Mouse (Mus musculus) embryonic facial prominence, embryonic 12.5 days (tissue): Measurements from ENCODE around the gene Gtf2h3. TPM values are rescaled to one million over a fixed set of nuclear protein-coding genes. Genes with fewer than 3 reads are reported as not detected.

Experiments used
- ATAC-seq: fragments of 200-750 bp; cut with Nextera tagmentation; 2 replicates; pipeline ENCODE4 v1.8.0; 2017; ENCODE audit not compliant: insufficient number of reproducible peaks, insufficient read depth, low FRiP score, low TSS enrichment
- H3K27ac ChIP-seq: fragments of 300-500 bp; sonication (generic); 2 replicates; pipeline ENCODE4 v1.5.1; 2016; ENCODE audit warnings: mild to moderate bottlenecking
- H3K27me3 ChIP-seq: fragments of 300-500 bp; sonication (generic); 2 replicates; pipeline ENCODE4 v1.6.1; 2016; ENCODE audit warnings: mild to moderate bottlenecking, moderate library complexity
- H3K36me3 ChIP-seq: fragments of 300-500 bp; sonication (generic); 2 replicates; pipeline ENCODE4 v1.6.1; 2016; ENCODE audit warnings: mild to moderate bottlenecking
- H3K4me1 ChIP-seq: fragments of 300-500 bp; sonication (generic); 2 replicates; pipeline ENCODE4 v1.6.1; 2016
- H3K4me2 ChIP-seq: fragments of 300-500 bp; sonication (generic); replicated peaks from 2 replicates; pipeline ENCODE4 v1.6.1; 2016; ENCODE audit warnings: mild to moderate bottlenecking, moderate library complexity
- H3K4me3 ChIP-seq: fragments of 300-500 bp; sonication (generic); 2 replicates; pipeline ENCODE4 v1.5.1; 2016; ENCODE audit warnings: mild to moderate bottlenecking
- H3K9ac ChIP-seq: fragments of 300-500 bp; sonication (generic); 2 replicates; pipeline ENCODE4 v1.6.1; 2016; ENCODE audit warnings: mild to moderate bottlenecking, moderate library complexity
- H3K9me3 ChIP-seq: fragments of 300-500 bp; sonication (generic); 2 replicates; pipeline ENCODE4 v1.6.1; 2016; ENCODE audit warnings: mild to moderate bottlenecking, moderate library complexity
- WGBS: fragments of 180-500 bp; shearing (Covaris S2); methylation state at CpG from one replicate; pipeline ENCODE4 v1.1.7; 2016; 5-methylcytosine and 5-hydroxymethylcytosine counted together
- polyA plus RNA-seq: library from polyadenylated mRNA; unstranded; fragments of >200 nt; fragmentation: Nextera tagmentation; extraction: Ambion mirVana; gene quantifications from 2 replicates; pipeline ENCODE4 v1.2.1, GENCODE M21; 2016

The Gtf2h3 gene
- polyA plus RNA-seq: 75.8 and 76.3 TPM in 2 replicates

DNA sequence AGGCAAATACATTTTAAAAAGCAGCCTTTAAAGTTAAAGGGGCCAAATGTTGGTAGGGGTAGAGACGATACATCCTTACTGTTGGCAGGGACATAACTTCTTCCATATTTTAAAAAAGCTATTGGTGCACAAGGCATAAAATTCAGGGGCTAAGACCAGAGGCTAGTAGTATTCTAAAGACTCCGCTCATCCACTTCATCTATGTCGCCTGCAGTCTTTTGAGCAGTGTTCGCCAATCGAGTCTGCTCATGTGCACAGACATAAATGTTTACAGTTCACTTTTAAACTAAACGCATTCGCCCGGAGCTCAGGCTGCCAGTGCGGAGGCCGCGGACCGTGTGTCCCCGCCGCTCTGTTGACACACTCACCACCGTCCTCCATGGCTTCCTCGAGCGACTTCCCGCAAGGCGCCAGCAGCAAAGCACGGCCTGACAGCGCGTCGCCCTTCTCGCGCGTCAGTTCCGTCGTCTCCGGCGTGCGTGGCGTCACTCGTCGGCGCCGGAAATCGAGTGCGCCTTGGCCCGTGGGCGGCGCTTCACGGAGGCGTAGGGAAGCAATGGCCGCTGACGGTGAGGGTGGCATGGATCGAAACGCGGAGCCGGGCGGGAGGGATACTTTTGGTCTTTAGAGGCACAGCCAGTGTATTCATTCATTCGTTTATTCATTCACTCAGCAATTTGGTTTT, at the start of gene Gtf2h3, which contains the start of gene Eif2b1:
Gene Gtf2h3 (plus strand): TSS at position 508 of the 685 bp plus-strand sequence.
Gene Eif2b1 (minus strand): TSS at position 499 of the 685 bp plus-strand sequence.
- peaks cover 40% of the 10 kb centered on the region for H3K36me3 ChIP-seq
- H3K9ac ChIP-seq: peak within 1 kb of the TSS; percentile 73
- H3K27me3 ChIP-seq: no peaks in the 10 kb centered on the region
- peak within 1 kb of the TSS; percentile 85 for H3K4me2 ChIP-seq
- ATAC-seq: peak; percentile 88
- 0 out of 2 replicates have a peak within 1 kb of the TSS, but pooled peaks have one; percentile 2 for H3K27ac ChIP-seq
- H3K4me3 ChIP-seq: peak within 1 kb of the TSS; percentile 75
- no peaks in the 10 kb centered on the region for H3K9me3 ChIP-seq
- 1% methylated on average over 51 of the region's 51 CpGs for WGBS
- H3K4me1 ChIP-seq: peaks cover 17% of the 10 kb centered on the region

DNA sequence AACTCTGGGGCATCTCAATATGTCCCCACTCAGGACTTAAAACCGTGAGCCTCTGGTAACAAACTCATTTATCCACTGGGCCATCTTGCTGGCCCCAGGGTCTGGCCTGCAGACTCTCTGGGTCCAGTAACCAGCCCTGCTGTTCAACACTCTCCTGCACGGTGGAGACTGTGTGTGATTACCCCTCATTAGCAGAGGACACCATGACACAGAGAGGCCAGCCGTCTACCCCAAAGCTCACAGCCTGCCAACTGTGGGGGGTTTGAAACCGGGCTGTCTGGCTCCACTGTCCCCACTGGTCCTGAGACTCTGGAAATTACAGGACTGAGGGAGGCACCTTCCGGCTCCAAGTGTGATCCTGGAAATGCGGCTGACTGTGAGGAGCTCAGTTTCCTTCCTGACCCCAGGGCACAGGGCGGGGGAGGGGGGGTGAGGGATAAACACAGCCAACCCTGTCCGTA, 49.7 kb upstream of the Gtf2h3 start:
- H3K4me1 ChIP-seq: peaks cover 36% of the 10 kb centered on the region
- 14% methylated on average over 8 of the region's 8 CpGs for WGBS
- peak overlapping the region; percentile 79 for H3K9ac ChIP-seq
- H3K36me3 ChIP-seq: peaks cover 17% of the 10 kb centered on the region
- H3K9me3 ChIP-seq: no peaks in the 10 kb centered on the region
- no peaks in the 10 kb centered on the region for H3K27me3 ChIP-seq
- H3K27ac ChIP-seq: peak overlapping the region; percentile 66; the same call in 1 of the 2 replicates
- no peak for ATAC-seq
- peak overlapping the region; percentile 81 for H3K4me3 ChIP-seq
- peak overlapping the region; percentile 77 for H3K4me2 ChIP-seq

DNA sequence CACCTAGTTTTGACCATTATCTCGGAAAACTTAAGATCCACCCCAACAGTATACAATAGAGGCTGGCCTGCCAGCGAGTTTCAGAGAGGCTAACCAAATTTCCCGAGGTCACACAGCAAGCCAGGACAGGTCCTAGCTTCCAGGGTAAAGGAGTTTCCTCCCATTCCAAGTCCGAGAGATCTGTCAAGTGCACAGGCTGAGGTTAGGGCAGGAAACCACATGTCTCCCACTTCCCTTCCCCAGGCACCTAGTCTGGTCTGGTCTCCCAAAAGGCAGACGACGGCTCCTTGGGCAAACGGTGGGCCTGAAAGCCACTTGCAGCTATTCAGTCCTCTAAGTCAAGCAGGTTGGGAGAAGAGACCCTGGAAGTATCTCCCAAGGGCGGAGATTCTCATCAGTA, 49.2 kb upstream of the Gtf2h3 start:
- peak overlapping the region; percentile 79 for H3K9ac ChIP-seq
- H3K27ac ChIP-seq: 0 out of 2 replicates have a peak overlapping the region, but pooled peaks have one; percentile 66
- H3K36me3 ChIP-seq: peaks cover 12% of the 10 kb centered on the region; the same call in 1 of the 2 replicates
- peaks cover 36% of the 10 kb centered on the region for H3K4me1 ChIP-seq
- peak overlapping the region; percentile 77 for H3K4me2 ChIP-seq
- H3K27me3 ChIP-seq: no peaks in the 10 kb centered on the region
- 43% methylated on average over 8 of the region's 8 CpGs for WGBS
- H3K4me3 ChIP-seq: peak overlapping the region; percentile 81
- no peaks in the 10 kb centered on the region for H3K9me3 ChIP-seq
- no peak for ATAC-seq

DNA sequence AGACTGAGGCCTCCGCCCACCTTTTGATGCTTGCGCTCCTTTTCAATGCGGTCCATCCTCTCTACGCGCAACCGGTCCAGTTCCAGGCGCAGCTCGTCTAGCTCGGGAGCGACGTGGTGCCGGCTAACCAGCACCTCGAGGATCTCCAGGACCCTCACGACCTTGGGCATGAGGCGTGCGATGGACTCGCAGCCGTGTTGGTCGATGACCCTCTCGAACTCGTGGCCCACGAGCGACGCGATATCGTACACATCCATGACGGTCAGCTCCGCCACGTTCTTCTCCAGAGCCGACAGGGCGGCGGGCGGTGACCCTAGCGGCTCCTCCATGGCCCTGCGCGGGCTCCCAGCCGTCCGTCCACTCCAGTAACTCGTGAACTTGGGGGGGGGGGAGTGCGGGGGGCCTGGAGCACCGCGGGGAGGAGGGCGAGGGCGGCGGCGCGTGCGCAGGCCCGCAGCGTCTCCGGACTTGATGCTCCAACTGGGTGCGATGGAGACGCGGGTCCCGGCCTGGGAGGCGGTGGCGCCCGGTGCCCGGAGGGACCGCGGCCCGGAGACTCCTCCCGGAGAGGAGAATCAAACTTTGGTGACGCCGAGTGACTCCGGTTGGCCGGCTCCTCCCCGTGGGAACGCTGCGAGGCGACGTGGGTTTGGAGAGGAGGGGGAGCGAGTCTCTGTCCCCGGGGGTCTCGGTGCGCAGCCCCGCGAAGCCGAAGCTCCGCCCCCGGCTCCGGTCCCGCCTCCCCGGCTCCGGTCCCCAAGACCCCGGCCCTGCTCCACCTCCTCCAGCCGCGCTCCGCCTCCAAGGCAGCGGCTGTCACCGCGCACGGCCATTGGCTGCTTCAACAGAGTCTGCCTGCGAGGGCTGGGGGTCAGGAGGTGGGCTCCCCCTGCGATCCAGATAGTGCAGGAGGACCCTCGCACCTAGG, 48.0 kb upstream of the Gtf2h3 start, which contains the start of gene Rilpl1:
Gene Rilpl1 (minus strand): TSS at position 737 of the 928 bp plus-strand sequence.
- Histone ChIP-seq H3K4me3 (peak within 1 kb of the TSS; percentile 81), H3K36me3 (peaks cover 5% of the 10 kb centered on the region; the same call in 1 of the 2 replicates), H3K9ac (peak within 1 kb of the TSS; percentile 79), H3K27ac (peak within 1 kb of the TSS; percentile 87), H3K4me2 (peak within 1 kb of the TSS; percentile 77), H3K9me3 (no peaks in the 10 kb centered on the region), H3K4me1 (peaks cover 36% of the 10 kb centered on the region), H3K27me3 (no peaks in the 10 kb centered on the region; the same call in 1 of the 2 replicates)
- WGBS: under 1% methylated on average over 93 of the region's 96 CpGs
- ATAC-seq: peak; percentile 88

DNA sequence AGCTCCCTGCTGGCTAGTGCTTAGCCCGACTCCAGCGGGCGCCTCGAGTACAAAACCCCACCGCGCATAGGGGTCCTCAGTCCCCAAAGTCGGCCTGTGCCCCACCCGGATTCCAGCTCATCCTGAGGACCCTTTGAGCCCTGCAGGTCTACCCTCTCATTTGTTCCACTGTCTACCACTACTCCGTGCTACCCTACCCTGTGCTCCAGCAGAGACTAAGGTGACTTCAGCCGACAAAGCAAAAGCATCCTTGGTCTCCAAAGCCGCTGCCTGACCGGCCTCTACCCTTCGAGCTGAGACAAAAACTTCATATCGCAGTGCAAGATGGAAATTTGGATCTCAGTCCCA, 47.4 kb upstream of the Gtf2h3 start:
- H3K4me3 ChIP-seq: peak overlapping the region; percentile 81
- no peak for ATAC-seq
- H3K9me3 ChIP-seq: no peaks in the 10 kb centered on the region
- peak overlapping the region; percentile 77 for H3K4me2 ChIP-seq
- no peaks in the 10 kb centered on the region for H3K36me3 ChIP-seq
- 13% methylated on average over 14 of the region's 14 CpGs for WGBS
- H3K27ac ChIP-seq: peak overlapping the region; percentile 87
- H3K27me3 ChIP-seq: no peaks in the 10 kb centered on the region; the same call in 1 of the 2 replicates
- H3K9ac ChIP-seq: peak overlapping the region; percentile 79
- H3K4me1 ChIP-seq: peaks cover 36% of the 10 kb centered on the region

DNA sequence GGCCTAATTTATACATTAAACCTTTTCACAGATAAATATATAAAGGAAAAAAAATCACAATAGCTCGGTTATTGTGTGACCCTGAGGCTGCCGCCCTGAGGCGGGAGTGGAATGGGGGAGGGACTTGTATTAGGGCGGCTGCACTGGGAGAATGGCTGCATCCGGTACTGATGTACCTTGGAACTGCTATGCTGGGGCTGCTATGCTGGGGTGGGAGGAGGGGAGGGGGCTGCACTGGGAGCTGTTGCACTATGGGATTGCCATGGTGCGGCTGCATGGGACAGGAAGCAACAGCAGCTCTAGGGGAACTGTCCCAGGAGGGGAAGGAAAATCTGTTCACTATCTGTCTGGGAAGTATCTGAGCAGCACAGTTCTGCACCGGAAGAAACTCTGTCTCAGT, 46.5 kb upstream of the Gtf2h3 start:
- 25% methylated on average over 7 of the region's 7 CpGs for WGBS
- Histone ChIP-seq H3K36me3 (no peaks in the 10 kb centered on the region), H3K27ac (peak overlapping the region; percentile 36; the same call in 1 of the 2 replicates), H3K4me1 (peaks cover 36% of the 10 kb centered on the region), H3K4me3 (no peak overlapping the region), H3K9me3 (no peaks in the 10 kb centered on the region), H3K4me2 (0 out of 2 replicates have a peak overlapping the region, but pooled peaks have one; percentile 17), H3K27me3 (no peaks in the 10 kb centered on the region; the same call in 1 of the 2 replicates), H3K9ac (no peak overlapping the region)
- ATAC-seq: no peak

DNA sequence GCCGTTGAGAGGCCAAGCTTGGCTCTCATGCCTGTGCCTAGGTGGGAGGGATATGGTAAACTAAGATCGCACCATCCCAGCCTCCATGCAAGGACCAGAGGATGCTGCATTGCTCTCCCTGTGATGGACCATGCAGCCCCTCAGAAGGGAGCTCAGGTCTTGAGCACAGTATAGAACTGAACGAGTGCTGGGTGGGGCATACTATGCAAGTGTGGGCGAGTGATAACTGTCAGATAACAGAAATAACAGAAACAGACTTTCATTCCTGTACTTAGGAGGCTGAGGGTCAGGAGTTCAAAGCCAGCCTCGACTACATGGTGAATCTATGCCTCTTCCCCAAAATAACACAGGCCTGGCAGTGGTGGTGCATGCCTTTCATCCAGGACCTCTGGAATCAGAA, 43.9 kb upstream of the Gtf2h3 start:
- no peak overlapping the region for H3K4me3 ChIP-seq
- no peak for ATAC-seq
- no peak overlapping the region for H3K27ac ChIP-seq
- WGBS: 67% methylated on average over 5 of the region's 5 CpGs
- H3K4me1 ChIP-seq: peaks cover 16% of the 10 kb centered on the region
- H3K27me3 ChIP-seq: no peaks in the 10 kb centered on the region; the same call in 1 of the 2 replicates
- no peaks in the 10 kb centered on the region for H3K36me3 ChIP-seq
- H3K4me2 ChIP-seq: no peak overlapping the region
- no peak overlapping the region for H3K9ac ChIP-seq
- no peaks in the 10 kb centered on the region for H3K9me3 ChIP-seq

DNA sequence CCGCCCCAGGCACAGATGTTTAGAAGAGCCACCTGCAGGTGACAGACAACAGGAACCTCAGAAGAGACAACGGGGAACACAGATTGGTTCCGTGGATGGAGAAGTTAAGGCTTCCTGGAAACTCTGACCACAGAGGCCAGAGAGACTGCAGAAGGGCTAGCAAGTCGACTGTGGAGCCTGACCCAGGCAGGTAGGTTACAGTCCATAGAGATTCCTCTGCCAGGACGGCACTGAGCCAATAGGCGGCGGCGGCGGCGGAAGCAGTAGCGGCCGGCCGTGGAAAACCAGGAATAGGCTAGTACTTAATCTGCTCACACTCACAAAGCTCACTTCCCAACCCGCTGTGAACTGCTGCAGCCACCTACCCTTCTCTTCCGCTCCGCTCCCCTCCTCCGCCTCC, 42.2 kb upstream of the Gtf2h3 start:
- Histone ChIP-seq H3K9me3 (no peaks in the 10 kb centered on the region), H3K4me1 (peaks cover 9% of the 10 kb centered on the region), H3K4me3 (peak overlapping the region; percentile 15; the same call in 1 of the 2 replicates), H3K4me2 (peak overlapping the region; percentile 46), H3K9ac (peak overlapping the region; percentile 4; the same call in 1 of the 2 replicates), H3K27ac (no peak overlapping the region), H3K36me3 (no peaks in the 10 kb centered on the region), H3K27me3 (no peaks in the 10 kb centered on the region; the same call in 1 of the 2 replicates)
- ATAC-seq: no peak
- WGBS: 4% methylated on average over 17 of the region's 17 CpGs

DNA sequence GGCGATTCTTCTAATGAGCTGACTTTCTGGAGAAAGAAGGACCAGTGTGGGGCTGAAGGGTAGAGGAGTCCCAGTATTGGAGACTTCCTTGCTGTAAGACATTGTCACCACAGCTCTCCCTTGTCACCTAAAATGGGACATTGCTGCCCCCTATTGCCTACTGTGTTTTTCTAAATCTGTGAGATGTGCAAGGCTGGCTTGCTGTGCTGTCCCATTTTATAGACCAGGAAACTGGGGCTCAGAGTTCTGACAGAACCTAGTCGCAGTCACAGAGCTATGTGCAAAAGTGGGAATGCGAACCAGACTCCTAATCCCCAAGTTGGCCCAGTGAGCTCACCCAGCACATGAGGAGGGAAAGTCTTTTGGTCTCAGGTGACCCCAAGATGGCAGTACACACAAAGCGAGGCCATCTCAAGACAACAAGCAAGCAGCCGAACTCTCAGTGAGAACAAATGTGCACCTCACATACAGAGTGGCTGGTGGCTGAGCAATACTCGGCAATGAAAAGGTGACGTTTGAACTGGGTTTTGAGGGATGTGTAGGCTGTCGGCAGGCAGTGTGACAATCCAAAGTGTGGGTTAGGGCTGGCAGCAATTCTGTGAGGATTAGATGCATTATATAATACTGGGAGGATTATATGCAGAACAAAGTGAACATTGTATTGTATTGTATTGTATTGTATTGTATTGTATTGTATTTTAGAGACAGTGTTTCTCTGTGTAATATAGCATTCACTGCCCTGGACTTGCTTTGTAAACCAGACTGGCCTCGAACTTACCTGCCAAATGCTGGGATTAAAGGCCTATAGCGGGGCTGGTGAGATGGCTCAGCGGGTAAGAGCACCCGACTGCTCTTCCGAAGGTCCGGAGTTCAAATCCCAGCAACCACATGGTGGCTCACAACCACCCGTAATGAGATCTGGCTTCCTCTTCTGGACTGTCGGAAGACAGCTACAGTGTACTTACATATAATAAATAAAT, 39.8 kb upstream of the Gtf2h3 start:
- ATAC-seq: no peak
- Histone ChIP-seq H3K4me1 (peaks cover 10% of the 10 kb centered on the region; the same call in 1 of the 2 replicates), H3K9me3 (no peaks in the 10 kb centered on the region), H3K27me3 (no peaks in the 10 kb centered on the region; the same call in 1 of the 2 replicates), H3K27ac (no peak overlapping the region), H3K9ac (no peak overlapping the region), H3K4me2 (no peak overlapping the region), H3K4me3 (no peak overlapping the region), H3K36me3 (peaks cover 2% of the 10 kb centered on the region)
- 73% methylated on average over 15 of the region's 16 CpGs for WGBS

DNA sequence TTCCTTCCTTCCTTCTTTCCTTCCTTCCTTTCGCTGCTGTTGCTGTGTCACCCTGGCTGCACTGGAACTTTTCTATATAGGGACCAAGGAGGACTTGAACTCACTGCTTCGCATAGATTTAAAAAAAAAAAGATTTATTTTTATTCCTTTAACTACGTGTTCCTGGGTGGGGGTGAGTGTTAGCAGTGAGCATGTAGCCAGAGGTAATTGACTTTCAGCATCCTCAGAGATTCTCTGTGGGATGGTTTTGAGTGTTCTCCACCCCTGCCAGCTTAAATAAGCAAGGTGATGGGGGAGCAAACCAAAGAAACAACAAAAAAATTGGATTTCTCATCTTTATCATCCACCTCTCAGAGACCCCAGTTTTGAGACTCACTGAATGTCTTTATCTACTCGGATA, 39.0 kb upstream of the Gtf2h3 start:
- H3K27ac ChIP-seq: 0 out of 2 replicates have a peak overlapping the region, but pooled peaks have one; percentile 88
- peak overlapping the region; percentile 97 for H3K4me3 ChIP-seq
- H3K4me2 ChIP-seq: peak overlapping the region; percentile 39
- no peaks in the 10 kb centered on the region; the same call in 1 of the 2 replicates for H3K27me3 ChIP-seq
- H3K9ac ChIP-seq: no peak overlapping the region
- peaks cover 10% of the 10 kb centered on the region for H3K36me3 ChIP-seq
- WGBS: 74% methylated on average over 4 of the region's 4 CpGs
- H3K9me3 ChIP-seq: no peaks in the 10 kb centered on the region
- no peak for ATAC-seq
- peaks cover 10% of the 10 kb centered on the region; the same call in 1 of the 2 replicates for H3K4me1 ChIP-seq
